21 mouse cellular contexts compared by ENCODE assay signal in the genomic region with DNA sequence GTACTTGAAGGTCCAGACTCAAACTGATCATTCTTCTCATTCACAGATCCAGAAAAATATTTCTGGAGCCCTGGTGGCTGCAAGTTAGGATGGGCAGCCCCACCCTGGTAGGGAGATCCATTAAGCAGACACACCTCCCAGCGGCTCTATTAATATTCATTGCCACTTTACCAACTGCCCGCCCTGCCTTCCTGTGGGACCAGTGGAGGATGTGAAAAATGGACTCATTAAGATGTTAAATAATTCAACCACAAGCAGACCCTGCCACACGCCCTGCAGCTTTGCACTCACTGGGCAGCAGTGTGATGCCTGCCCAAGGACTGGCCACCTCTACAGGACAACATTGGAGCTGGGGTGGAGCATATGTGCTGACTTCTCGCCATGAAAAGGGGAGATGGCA.
DNase-seq lines count a peak whose midpoint lies in the region; ATAC-seq and TF ChIP-seq lines count a peak whose summit lies in the region.
"Had no signal": no experiment of that assay in that cellular context is flagged by ENCODE, and none has a peak within 500 bp of the region (broad histone marks: within the 10 kb centered on the region; RNA-seq: fewer than 3 reads in every experiment).

No protein-coding gene starts in this region.

- DNase-seq in heart, adult 11 months = peak; percentile 82
- DNase-seq in heart, postnatal 14 days = no peak
- peak; percentile 53 for DNase-seq in neural tube, embryonic 11.5 days (ENCODE audit: low spot score)
- DNase-seq in neural tube, embryonic 10.5 days (ENCODE audit: extremely low spot score, low spot score) = no peak
- no peak for DNase-seq in hindbrain, embryonic 14.5 days (ENCODE audit: low spot score)
- no peak for DNase-seq in adrenal gland, adult 18-20 months (ENCODE audit: low spot score in 2 of 2)
- DNase-seq in stomach, postnatal 0 days (ENCODE audit: low spot score) = no peak
- DNase-seq: adrenal gland, adult 8-10 months; cerebellum, adult 18-20 months; cerebellum, postnatal 14 days; heart, postnatal 10 days; kidney, adult 11 months; kidney, postnatal 4 days; lung, postnatal 4 days; right cerebral cortex, postnatal 4 days; thymus, postnatal 25 days had no signal

- no peak for TF ChIP-seq CTCF in stomach, postnatal 0 days (IDR thresholded peaks at IDR 0.05; ENCODE audit: low read depth)

- no peak overlapping the region for H3K27ac ChIP-seq in neural tube, embryonic 11.5 days (ENCODE audit: low read depth, low read length)
- H3K27ac ChIP-seq in hindbrain, embryonic 14.5 days = peak overlapping the region; percentile 36; the same call in 1 of the 2 replicates
- H3K27ac ChIP-seq in midbrain, embryonic 15.5 days = peak overlapping the region; percentile 12; the same call in 1 of the 2 replicates
- H3K27ac ChIP-seq in stomach, postnatal 0 days (replicated peaks) = no peak overlapping the region
- H3K27ac ChIP-seq: kidney, embryonic 15.5 days; limb, embryonic 15.5 days; liver, embryonic 15.5 days had no signal

- intact Hi-C loops in heart, postnatal 14 days (cut with DNase I) = no loop called here

- ATAC-seq in neural tube, embryonic 11.5 days (ENCODE audit: insufficient read depth, low FRiP score, low TSS enrichment) = peak; percentile 56; the same call in 1 of the 2 replicates
- ATAC-seq in hindbrain, embryonic 14.5 days (ENCODE audit: low FRiP score) = 0 out of 2 replicates have a peak, but pooled peaks have one; percentile 22
- peak; percentile 56 for ATAC-seq in midbrain, embryonic 15.5 days (replicated peaks)
- no peak for ATAC-seq in stomach, postnatal 0 days (ENCODE audit: low FRiP score, low TSS enrichment)

- no peak for TF ChIP-seq EP300 in stomach, postnatal 0 days (optimal IDR thresholded peaks at IDR 0.05)

- 46% methylated on average over 4 of the region's 4 CpGs for WGBS in neural tube, embryonic 11.5 days
- WGBS in hindbrain, embryonic 14.5 days = 29% methylated on average over 4 of the region's 4 CpGs
- WGBS in midbrain, embryonic 15.5 days = 33% methylated on average over 4 of the region's 4 CpGs
- WGBS in stomach, postnatal 0 days = 70% methylated on average over 4 of the region's 4 CpGs

- H3K36me3 ChIP-seq in neural tube, embryonic 11.5 days (ENCODE audit: control insufficient read depth, insufficient read depth, low read length) = no peaks in the 10 kb centered on the region
- no peaks in the 10 kb centered on the region for H3K36me3 ChIP-seq in hindbrain, embryonic 14.5 days (replicated peaks; ENCODE audit: control insufficient read depth, insufficient read depth)
- H3K36me3 ChIP-seq in midbrain, embryonic 15.5 days (replicated peaks) = no peaks in the 10 kb centered on the region
- no peaks in the 10 kb centered on the region for H3K36me3 ChIP-seq in stomach, postnatal 0 days (ENCODE audit: control insufficient read depth, insufficient read depth, low read length)
- H3K36me3 ChIP-seq: heart, embryonic 12.5 days; kidney, embryonic 15.5 days; limb, embryonic 15.5 days; liver, embryonic 15.5 days had no signal

- H3K9ac ChIP-seq in neural tube, embryonic 11.5 days (ENCODE audit: low read length) = no peak overlapping the region
- no peak overlapping the region for H3K9ac ChIP-seq in hindbrain, embryonic 14.5 days
- H3K9ac ChIP-seq in midbrain, embryonic 15.5 days = no peak overlapping the region
- H3K9ac ChIP-seq in stomach, postnatal 0 days (ENCODE audit: low read length) = no peak overlapping the region
- H3K9ac ChIP-seq: heart, embryonic 12.5 days; kidney, embryonic 15.5 days; limb, embryonic 15.5 days; liver, embryonic 15.5 days had no signal

- H3K4me1 ChIP-seq in neural tube, embryonic 11.5 days (ENCODE audit: control insufficient read depth, insufficient read depth, low read length) = peaks cover 23% of the 10 kb centered on the region
- H3K4me1 ChIP-seq in hindbrain, embryonic 14.5 days (replicated peaks; ENCODE audit: control insufficient read depth, insufficient read depth, low read length) = peaks cover 51% of the 10 kb centered on the region
- peaks cover 27% of the 10 kb centered on the region for H3K4me1 ChIP-seq in midbrain, embryonic 15.5 days
- 0 out of 2 replicates have a peak, but pooled peaks cover 5% of the 10 kb centered on the region for H3K4me1 ChIP-seq in stomach, postnatal 0 days (replicated peaks; ENCODE audit: control insufficient read depth, insufficient read depth)
- H3K4me1 ChIP-seq: liver, embryonic 15.5 days had no signal

- no peaks in the 10 kb centered on the region for H3K9me3 ChIP-seq in neural tube, embryonic 11.5 days (ENCODE audit: control insufficient read depth, low read length)
- H3K9me3 ChIP-seq in hindbrain, embryonic 14.5 days (ENCODE audit: control insufficient read depth, low read length) = no peaks in the 10 kb centered on the region
- no peaks in the 10 kb centered on the region for H3K9me3 ChIP-seq in midbrain, embryonic 15.5 days
- H3K9me3 ChIP-seq in stomach, postnatal 0 days (ENCODE audit: control insufficient read depth, low read length) = no peaks in the 10 kb centered on the region
- H3K9me3 ChIP-seq: heart, embryonic 12.5 days; kidney, embryonic 15.5 days; limb, embryonic 15.5 days; liver, embryonic 15.5 days had no signal

- H3K4me2 ChIP-seq in neural tube, embryonic 11.5 days (ENCODE audit: low read depth) = no peak overlapping the region
- no peak overlapping the region for H3K4me2 ChIP-seq in hindbrain, embryonic 14.5 days (replicated peaks)
- H3K4me2 ChIP-seq in midbrain, embryonic 15.5 days = no peak overlapping the region
- H3K4me2 ChIP-seq in stomach, postnatal 0 days (replicated peaks; ENCODE audit: low read depth) = no peak overlapping the region
- H3K4me2 ChIP-seq: heart, embryonic 12.5 days; kidney, embryonic 15.5 days; limb, embryonic 15.5 days; liver, embryonic 15.5 days had no signal

- no peaks in the 10 kb centered on the region for H3K27me3 ChIP-seq in neural tube, embryonic 11.5 days (ENCODE audit: control insufficient read depth, insufficient read depth, low read length)
- no peaks in the 10 kb centered on the region for H3K27me3 ChIP-seq in hindbrain, embryonic 14.5 days (ENCODE audit: control insufficient read depth, insufficient read depth, low read length)
- H3K27me3 ChIP-seq in midbrain, embryonic 15.5 days (replicated peaks) = no peaks in the 10 kb centered on the region
- no peaks in the 10 kb centered on the region for H3K27me3 ChIP-seq in stomach, postnatal 0 days (ENCODE audit: control insufficient read depth, insufficient read depth, low read length)
- H3K27me3 ChIP-seq: heart, embryonic 12.5 days; kidney, embryonic 15.5 days; limb, embryonic 15.5 days; liver, embryonic 15.5 days had no signal

- H3K4me3 ChIP-seq in neural tube, embryonic 11.5 days (ENCODE audit: low read depth, low read length) = no peak overlapping the region
- no peak overlapping the region for H3K4me3 ChIP-seq in hindbrain, embryonic 14.5 days (replicated peaks; ENCODE audit: low read length)
- H3K4me3 ChIP-seq in midbrain, embryonic 15.5 days = no peak overlapping the region
- no peak overlapping the region for H3K4me3 ChIP-seq in stomach, postnatal 0 days (ENCODE audit: low read depth, low read length)
- H3K4me3 ChIP-seq: heart, embryonic 12.5 days; kidney, embryonic 15.5 days; limb, embryonic 15.5 days; liver, embryonic 15.5 days had no signal

Comparison
In these comparisons a context has a peak if more than half of its experiments do, and no peak if none do; other contexts are left out.
1. DNase-seq: peak in heart, adult 11 months (single experiment) and neural tube, embryonic 11.5 days (single experiment); none in heart, postnatal 14 days (0 of 2), neural tube, embryonic 10.5 days (single experiment), hindbrain, embryonic 14.5 days (single experiment), adrenal gland, adult 18-20 months (0 of 2) and stomach, postnatal 0 days (single experiment).
2. H3K27ac ChIP-seq: peak in hindbrain, embryonic 14.5 days (single experiment) and midbrain, embryonic 15.5 days (single experiment); none in neural tube, embryonic 11.5 days (single experiment) and stomach, postnatal 0 days (single experiment).